Mouse (Mus musculus): ENCODE data around the gene Cavin4. TPM values are rescaled to one million over a fixed set of nuclear protein-coding genes. Genes with fewer than 3 reads are reported as not detected.

Cavin4 gene
- polyA plus RNA-seq, 1 experiment = 119 TPM

DNA sequence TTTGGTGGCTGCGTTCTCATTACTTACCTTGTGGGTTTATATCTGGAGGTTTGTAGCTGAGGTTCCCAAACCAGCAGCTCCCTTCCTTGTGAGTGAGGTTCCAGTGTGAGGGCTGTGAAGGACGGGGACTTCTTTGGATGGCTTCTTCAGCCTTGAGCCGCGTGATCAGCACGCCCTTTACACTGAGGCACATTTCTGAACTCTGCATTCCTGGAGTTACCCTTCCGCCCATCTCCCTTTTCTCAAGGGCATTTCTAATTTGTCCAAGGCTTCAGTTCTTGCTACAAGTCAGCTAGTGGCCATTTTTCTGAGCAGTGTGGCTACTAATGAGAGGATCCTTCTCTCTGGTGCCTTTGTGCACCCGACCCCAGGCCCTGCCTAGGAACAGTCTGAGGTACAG lies 40.4 kb upstream of the Cavin4 start:
- H3K4me2 ChIP-seq (ENCODE audit: low read depth) = no peak overlapping the region
- H3K4me3 ChIP-seq = no peak overlapping the region
- peaks cover 12% of the 10 kb centered on the region for H3K36me3 ChIP-seq (ENCODE audit: control insufficient read depth, insufficient read depth)
- TF ChIP-seq E2F4 (IDR thresholded peaks at IDR 0.05; ENCODE audit: insufficient read depth) = no peak
- TF ChIP-seq TCF3 (IDR thresholded peaks at IDR 0.05; ENCODE audit: insufficient read length, low read depth) = no peak
- no peak for TF ChIP-seq MYOD1 (IDR thresholded peaks at IDR 0.05; ENCODE audit: control insufficient read depth in 1 of 3, insufficient read length in 2 of 3, low read depth in 2 of 3)
- TF ChIP-seq POLR2A (IDR thresholded peaks at IDR 0.05; ENCODE audit: insufficient read length, low read depth) = no peak
- no peak for TF ChIP-seq POLR2AphosphoS2 (IDR thresholded peaks at IDR 0.05; ENCODE audit: insufficient read length, low read depth)
- no peak for TF ChIP-seq CEBPB (IDR thresholded peaks at IDR 0.05; ENCODE audit: insufficient read depth, poor library complexity, severe bottlenecking)
- no peak for TF ChIP-seq MAX (IDR thresholded peaks at IDR 0.05; ENCODE audit: low read depth)
- TF ChIP-seq REST (IDR thresholded peaks at IDR 0.05; ENCODE audit: insufficient read depth, insufficient read length) = no peak
- TF ChIP-seq MYOG (IDR thresholded peaks at IDR 0.05; ENCODE audit: control insufficient read depth in 1 of 3, insufficient read depth in 1 of 3, insufficient read length in 2 of 3, low read depth in 2 of 3) = no peak
- TF ChIP-seq SRF (IDR thresholded peaks at IDR 0.05; ENCODE audit: control insufficient read depth, insufficient read length, low read depth) = no peak
- TF ChIP-seq USF1 (IDR thresholded peaks at IDR 0.05; ENCODE audit: low read depth) = no peak
- no peak for TF ChIP-seq TCF12 (IDR thresholded peaks at IDR 0.05; ENCODE audit: insufficient read depth, poor library complexity, severe bottlenecking)
- no peaks in the 10 kb centered on the region for H3K79me2 ChIP-seq (ENCODE audit: control insufficient read depth, insufficient read depth)
- H3K27me3 ChIP-seq (ENCODE audit: control insufficient read depth, insufficient read depth, insufficient read length) = no peaks in the 10 kb centered on the region
- H3ac ChIP-seq (ENCODE audit: control insufficient read depth, insufficient read length) = no peak overlapping the region

DNA sequence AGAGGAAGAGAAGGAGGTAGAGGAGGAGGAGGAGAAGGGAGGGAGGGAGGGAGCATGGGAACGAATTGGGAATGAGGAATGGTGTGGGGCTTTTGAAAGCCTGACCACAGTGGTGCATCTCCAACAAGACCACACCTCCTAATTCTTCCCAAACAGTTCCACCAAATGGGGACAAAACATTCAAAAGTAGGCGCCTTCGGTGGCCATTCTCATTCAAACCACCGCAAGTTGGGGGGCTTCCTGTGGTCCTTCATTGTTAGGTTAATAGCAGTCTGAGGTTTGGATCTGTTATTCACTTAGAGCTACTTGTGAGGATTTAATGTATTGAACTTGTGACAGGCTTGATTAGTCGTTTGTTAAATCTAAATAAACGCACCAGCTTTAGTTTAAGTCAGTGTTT lies 38.4 kb upstream of the Cavin4 start:
- H3K4me3 ChIP-seq = no peak overlapping the region
- H3K79me2 ChIP-seq (ENCODE audit: control insufficient read depth, insufficient read depth) = no peaks in the 10 kb centered on the region
- no peak for TF ChIP-seq POLR2A (IDR thresholded peaks at IDR 0.05; ENCODE audit: insufficient read length, low read depth)
- TF ChIP-seq USF1 (IDR thresholded peaks at IDR 0.05; ENCODE audit: low read depth) = no peak
- no peak for TF ChIP-seq MYOG (IDR thresholded peaks at IDR 0.05; ENCODE audit: control insufficient read depth in 1 of 3, insufficient read depth in 1 of 3, insufficient read length in 2 of 3, low read depth in 2 of 3)
- no peak for TF ChIP-seq MAX (IDR thresholded peaks at IDR 0.05; ENCODE audit: low read depth)
- TF ChIP-seq POLR2AphosphoS2 (IDR thresholded peaks at IDR 0.05; ENCODE audit: insufficient read length, low read depth) = no peak
- no peak for TF ChIP-seq SRF (IDR thresholded peaks at IDR 0.05; ENCODE audit: control insufficient read depth, insufficient read length, low read depth)
- TF ChIP-seq TCF12 (IDR thresholded peaks at IDR 0.05; ENCODE audit: insufficient read depth, poor library complexity, severe bottlenecking) = no peak
- TF ChIP-seq MYOD1 (IDR thresholded peaks at IDR 0.05; ENCODE audit: control insufficient read depth in 1 of 3, insufficient read length in 2 of 3, low read depth in 2 of 3) = no peak
- no peak for TF ChIP-seq REST (IDR thresholded peaks at IDR 0.05; ENCODE audit: insufficient read depth, insufficient read length)
- TF ChIP-seq E2F4 (IDR thresholded peaks at IDR 0.05; ENCODE audit: insufficient read depth) = no peak
- TF ChIP-seq TCF3 (IDR thresholded peaks at IDR 0.05; ENCODE audit: insufficient read length, low read depth) = no peak
- no peak overlapping the region for H3K4me2 ChIP-seq (ENCODE audit: low read depth)
- peaks cover 4% of the 10 kb centered on the region for H3K36me3 ChIP-seq (ENCODE audit: control insufficient read depth, insufficient read depth)
- no peak overlapping the region for H3ac ChIP-seq (ENCODE audit: control insufficient read depth, insufficient read length)
- H3K27me3 ChIP-seq (ENCODE audit: control insufficient read depth, insufficient read depth, insufficient read length) = no peaks in the 10 kb centered on the region

- TF ChIP-seq MAX (IDR thresholded peaks at IDR 0.05; ENCODE audit: low read depth) = no peak
- no peak for TF ChIP-seq POLR2A (IDR thresholded peaks at IDR 0.05; ENCODE audit: insufficient read length, low read depth)
- no peak for TF ChIP-seq TCF3 (IDR thresholded peaks at IDR 0.05; ENCODE audit: insufficient read length, low read depth)
- no peak for TF ChIP-seq USF1 (IDR thresholded peaks at IDR 0.05; ENCODE audit: low read depth)
- no peak for TF ChIP-seq SRF (IDR thresholded peaks at IDR 0.05; ENCODE audit: control insufficient read depth, insufficient read length, low read depth)
- TF ChIP-seq E2F4 (IDR thresholded peaks at IDR 0.05; ENCODE audit: insufficient read depth) = no peak
- TF ChIP-seq MYOG (IDR thresholded peaks at IDR 0.05; ENCODE audit: control insufficient read depth in 1 of 3, insufficient read depth in 1 of 3, insufficient read length in 2 of 3, low read depth in 2 of 3) = no peak
- TF ChIP-seq CEBPB (IDR thresholded peaks at IDR 0.05; ENCODE audit: insufficient read depth, poor library complexity, severe bottlenecking) = no peak
- TF ChIP-seq REST (IDR thresholded peaks at IDR 0.05; ENCODE audit: insufficient read depth, insufficient read length) = no peak
- no peak for TF ChIP-seq POLR2AphosphoS2 (IDR thresholded peaks at IDR 0.05; ENCODE audit: insufficient read length, low read depth)
- no peak for TF ChIP-seq MYOD1 (IDR thresholded peaks at IDR 0.05; ENCODE audit: control insufficient read depth in 1 of 3, insufficient read length in 2 of 3, low read depth in 2 of 3)
- no peak for TF ChIP-seq TCF12 (IDR thresholded peaks at IDR 0.05; ENCODE audit: insufficient read depth, poor library complexity, severe bottlenecking)
- Histone ChIP-seq H3K79me2 (ENCODE audit: control insufficient read depth, insufficient read depth) (no peaks in the 10 kb centered on the region), H3K4me2 (ENCODE audit: low read depth) (no peak overlapping the region), H3ac (ENCODE audit: control insufficient read depth, insufficient read length) (no peak overlapping the region), H3K4me3 (no peak overlapping the region), H3K27me3 (ENCODE audit: control insufficient read depth, insufficient read depth, insufficient read length) (no peaks in the 10 kb centered on the region), H3K36me3 (ENCODE audit: control insufficient read depth, insufficient read depth) (peaks cover 4% of the 10 kb centered on the region)
Measured at GRCm38 (mm10) chr4:48625836-48626235, 37.5 kb upstream of the Cavin4 start.

- Histone ChIP-seq H3K79me2 (ENCODE audit: control insufficient read depth, insufficient read depth) (no peaks in the 10 kb centered on the region), H3K4me3 (no peak overlapping the region), H3K36me3 (ENCODE audit: control insufficient read depth, insufficient read depth) (peaks cover 7% of the 10 kb centered on the region), H3K4me2 (ENCODE audit: low read depth) (no peak overlapping the region), H3ac (ENCODE audit: control insufficient read depth, insufficient read length) (no peak overlapping the region), H3K27me3 (ENCODE audit: control insufficient read depth, insufficient read depth, insufficient read length) (no peaks in the 10 kb centered on the region)
- no peak for TF ChIP-seq POLR2A (IDR thresholded peaks at IDR 0.05; ENCODE audit: insufficient read length, low read depth)
- TF ChIP-seq TCF3 (IDR thresholded peaks at IDR 0.05; ENCODE audit: insufficient read length, low read depth) = no peak
- TF ChIP-seq POLR2AphosphoS2 (IDR thresholded peaks at IDR 0.05; ENCODE audit: insufficient read length, low read depth) = no peak
- no peak for TF ChIP-seq E2F4 (IDR thresholded peaks at IDR 0.05; ENCODE audit: insufficient read depth)
- TF ChIP-seq REST (IDR thresholded peaks at IDR 0.05; ENCODE audit: insufficient read depth, insufficient read length) = no peak
- no peak for TF ChIP-seq MAX (IDR thresholded peaks at IDR 0.05; ENCODE audit: low read depth)
- no peak for TF ChIP-seq CEBPB (IDR thresholded peaks at IDR 0.05; ENCODE audit: insufficient read depth, poor library complexity, severe bottlenecking)
- no peak for TF ChIP-seq TCF12 (IDR thresholded peaks at IDR 0.05; ENCODE audit: insufficient read depth, poor library complexity, severe bottlenecking)
- no peak for TF ChIP-seq USF1 (IDR thresholded peaks at IDR 0.05; ENCODE audit: low read depth)
- no peak for TF ChIP-seq MYOG (IDR thresholded peaks at IDR 0.05; ENCODE audit: control insufficient read depth in 1 of 3, insufficient read depth in 1 of 3, insufficient read length in 2 of 3, low read depth in 2 of 3)
- no peak for TF ChIP-seq MYOD1 (IDR thresholded peaks at IDR 0.05; ENCODE audit: control insufficient read depth in 1 of 3, insufficient read length in 2 of 3, low read depth in 2 of 3)
Measured at GRCm38 (mm10) chr4:48629445-48629844, 33.9 kb upstream of the Cavin4 start.

All from myocyte (in vitro differentiated cells).